Mouse (Mus musculus) neural tube, embryonic 11.5 days (tissue): Measurements from ENCODE around the gene Noc2l. TPM values are rescaled to one million over a fixed set of nuclear protein-coding genes. Genes with fewer than 3 reads are reported as not detected.

ENCODE experiments used
- ATAC-seq: fragments of 200-750 bp; cut with Nextera tagmentation; 2 replicates; pipeline ENCODE4 v1.8.0; 2017; ENCODE audit warnings: moderate number of reproducible peaks, mild to moderate bottlenecking, moderate TSS enrichment, moderate library complexity; ENCODE audit not compliant: insufficient read depth, low FRiP score, low TSS enrichment
- DNase-seq: peaks from one replicate; pipeline ENCODE4 v3.0.0-alpha.2; 2015; ENCODE audit warnings: low spot score
- H3K27ac ChIP-seq: fragments of 300-500 bp; sonication (generic); 2 replicates; pipeline ENCODE4 v1.5.1; 2014; ENCODE audit warnings: low read depth, mild to moderate bottlenecking, low read length
- H3K27me3 ChIP-seq: fragments of 300-500 bp; sonication (generic); 2 replicates; pipeline ENCODE4 v1.6.1; 2014; ENCODE audit warnings: mild to moderate bottlenecking, low read length, mixed read lengths; ENCODE audit not compliant: control insufficient read depth, insufficient read depth
- H3K36me3 ChIP-seq: fragments of 300-500 bp; sonication (generic); 2 replicates; pipeline ENCODE4 v1.6.1; 2014; ENCODE audit warnings: mild to moderate bottlenecking, low read length, moderate library complexity, mixed read lengths; ENCODE audit not compliant: control insufficient read depth, insufficient read depth
- H3K4me1 ChIP-seq: fragments of 300-500 bp; sonication (generic); 2 replicates; pipeline ENCODE4 v1.6.1; 2014; ENCODE audit warnings: low read length, mixed read lengths; ENCODE audit not compliant: control insufficient read depth, insufficient read depth
- H3K4me2 ChIP-seq: fragments of 300-500 bp; sonication (generic); 2 replicates; pipeline ENCODE4 v1.6.1; 2014; ENCODE audit warnings: low read depth, mild to moderate bottlenecking, moderate library complexity
- H3K4me3 ChIP-seq: fragments of 300-500 bp; sonication (generic); 2 replicates; pipeline ENCODE4 v1.5.1; 2014; ENCODE audit warnings: low read depth, low read length
- H3K9ac ChIP-seq: fragments of 300-500 bp; sonication (generic); 2 replicates; pipeline ENCODE4 v1.6.1; 2014; ENCODE audit warnings: mild to moderate bottlenecking, low read length
- H3K9me3 ChIP-seq: fragments of 300-500 bp; sonication (generic); 2 replicates; pipeline ENCODE4 v1.6.1; 2016; ENCODE audit warnings: low read length; ENCODE audit not compliant: control insufficient read depth
- WGBS: fragments of 180-500 bp; shearing (Covaris S2); extraction: QIAGEN DNeasy Blood & Tissue Kit; methylation state at CpG from one replicate; pipeline ENCODE4 v1.1.7; 2014; 5-methylcytosine and 5-hydroxymethylcytosine counted together
- polyA plus RNA-seq: library from polyadenylated mRNA; unstranded; fragments of >200 nt; fragmentation: Nextera tagmentation; extraction: Ambion mirVana; gene quantifications from 2 replicates; pipeline ENCODE4 v1.2.1, GENCODE M21; 2014

Noc2l gene
- 75.3 and 77.4 TPM in 2 replicates for polyA plus RNA-seq

DNA sequence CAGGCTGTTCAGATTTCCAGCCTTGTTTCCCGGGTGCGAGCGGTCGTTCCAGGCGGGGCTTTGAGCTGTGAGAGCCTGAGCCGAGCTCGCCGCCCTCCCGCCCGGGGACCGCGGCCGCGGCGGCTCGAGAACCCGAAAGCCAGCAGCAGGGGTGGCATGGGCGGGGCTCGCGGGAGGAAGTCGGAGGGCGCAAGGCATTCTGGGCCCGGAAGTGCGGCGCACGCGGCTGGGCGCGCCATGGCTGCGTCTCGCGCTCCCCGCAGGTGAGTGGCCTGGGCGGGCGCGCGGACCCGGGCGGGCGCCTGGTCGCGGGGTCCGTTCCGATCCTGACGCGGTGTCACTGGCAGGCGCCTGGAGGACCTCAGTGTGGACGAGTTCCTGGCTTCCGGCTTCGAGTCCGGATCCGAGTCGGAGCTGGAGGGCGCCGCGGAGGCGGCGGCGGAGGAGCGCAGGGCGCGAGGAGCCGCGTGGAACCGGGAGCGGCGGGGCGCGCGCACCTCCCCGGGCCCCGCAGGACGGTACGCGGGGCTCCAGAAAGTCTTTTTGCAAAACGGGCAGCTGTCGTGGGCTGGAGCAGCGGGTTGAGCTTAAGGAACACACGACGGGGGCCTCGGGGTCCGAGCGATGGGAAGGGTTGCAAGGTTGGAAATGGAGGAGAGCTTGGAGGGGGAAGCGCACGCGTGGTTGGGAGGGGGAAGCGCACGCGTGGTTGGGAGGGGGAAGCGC is at the start of gene Noc2l:
Gene Noc2l, plus strand, starts transcription at position 203 of the 726 bp plus-strand sequence.
- H3K4me1 ChIP-seq, result peaks cover 11% of the 10 kb centered on the region; the same call in 1 of the 2 replicates
- peak within 1 kb of the TSS; percentile 52 for H3K4me2 ChIP-seq
- DNase-seq (peak; percentile 97), ATAC-seq (peak; percentile 76)
- H3K4me3 ChIP-seq, result peak within 1 kb of the TSS; percentile 79
- H3K9ac ChIP-seq, result peak within 1 kb of the TSS; percentile 82
- H3K27ac ChIP-seq, result peak within 1 kb of the TSS; percentile 80
- WGBS, result under 1% methylated on average over 89 of the region's 90 CpGs
- H3K36me3 ChIP-seq, result peaks cover 27% of the 10 kb centered on the region
- H3K9me3 ChIP-seq, result no peaks in the 10 kb centered on the region
- no peaks in the 10 kb centered on the region for H3K27me3 ChIP-seq

DNA sequence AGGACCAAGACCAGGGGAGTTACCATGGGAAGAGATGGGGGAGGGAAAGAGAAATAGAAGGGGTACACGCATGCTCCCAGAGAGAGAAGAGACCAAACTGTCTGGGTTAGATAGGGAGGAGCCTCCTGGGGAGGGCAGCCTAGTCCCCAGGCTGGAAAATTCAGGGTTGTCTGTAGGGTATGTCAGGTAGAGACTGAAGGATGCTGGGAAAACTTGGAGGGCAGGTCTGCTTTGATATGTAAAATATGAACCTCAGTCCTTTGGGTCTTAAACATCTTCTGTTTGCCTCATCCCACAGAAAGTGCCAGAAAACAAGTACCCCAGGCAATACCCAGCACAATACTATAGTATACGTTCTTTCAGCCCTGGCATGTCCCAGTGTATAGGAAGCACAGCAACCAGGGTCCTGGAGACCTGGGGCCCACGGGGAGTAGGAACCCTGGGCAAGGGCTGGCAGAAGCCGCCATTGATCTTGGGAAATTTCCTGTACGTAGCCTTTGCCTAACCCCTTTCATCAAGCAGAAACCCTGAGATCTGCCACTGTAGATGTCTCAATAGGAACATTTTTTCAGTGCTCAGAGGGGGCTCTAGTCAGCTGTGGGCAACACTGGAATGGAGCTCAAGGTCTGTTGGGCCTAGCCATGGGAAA is 47.5 kb upstream of the Noc2l start:
- Histone ChIP-seq H3K27me3 (no peaks in the 10 kb centered on the region), H3K36me3 (peaks cover 2% of the 10 kb centered on the region; the same call in 1 of the 2 replicates), H3K4me1 (peaks cover 51% of the 10 kb centered on the region), H3K9ac (peak overlapping the region; percentile 38), H3K4me3 (no peak overlapping the region), H3K9me3 (no peaks in the 10 kb centered on the region), H3K27ac (peak overlapping the region; percentile 85), H3K4me2 (peak overlapping the region; percentile 21; the same call in 1 of the 2 replicates)
- WGBS, result 41% methylated on average over 5 of the region's 5 CpGs
- DNase-seq (no peak), ATAC-seq (peak; percentile 5; the same call in 1 of the 2 replicates)

DNA sequence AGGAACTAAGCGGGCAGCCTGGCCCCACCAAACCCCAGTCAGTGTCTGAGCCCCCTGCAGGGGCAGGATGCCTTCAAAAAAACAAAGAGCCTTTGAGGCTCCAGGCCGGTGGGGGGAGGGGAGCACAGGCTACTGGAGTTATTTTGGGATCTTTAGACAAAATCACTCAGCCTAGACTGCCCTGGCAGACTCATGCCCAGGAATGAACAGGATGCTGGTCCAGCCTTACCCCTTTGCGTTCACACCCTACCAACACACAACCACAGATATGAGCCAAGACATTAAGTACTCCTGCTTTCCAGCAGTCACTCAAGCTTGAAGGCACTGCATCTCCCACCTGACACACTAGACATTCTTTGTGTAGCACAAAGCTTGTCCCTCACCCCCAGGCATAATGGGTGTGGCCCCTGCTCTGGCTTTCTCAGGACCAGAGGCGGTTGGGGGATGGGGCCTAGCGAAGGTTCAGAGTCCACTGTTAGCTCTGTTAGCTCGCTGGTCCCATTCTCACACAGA is 46.9 kb upstream of the Noc2l start:
- no peak overlapping the region for H3K4me3 ChIP-seq
- peak overlapping the region; percentile 38 for H3K9ac ChIP-seq
- H3K27me3 ChIP-seq, result no peaks in the 10 kb centered on the region
- peak overlapping the region; percentile 85 for H3K27ac ChIP-seq
- WGBS, result 11% methylated on average over 6 of the region's 6 CpGs
- ATAC-seq (peak; percentile 64), DNase-seq (peak; percentile 80)
- peaks cover 2% of the 10 kb centered on the region; the same call in 1 of the 2 replicates for H3K36me3 ChIP-seq
- H3K4me1 ChIP-seq, result peaks cover 55% of the 10 kb centered on the region
- no peaks in the 10 kb centered on the region for H3K9me3 ChIP-seq
- H3K4me2 ChIP-seq, result peak overlapping the region; percentile 21

DNA sequence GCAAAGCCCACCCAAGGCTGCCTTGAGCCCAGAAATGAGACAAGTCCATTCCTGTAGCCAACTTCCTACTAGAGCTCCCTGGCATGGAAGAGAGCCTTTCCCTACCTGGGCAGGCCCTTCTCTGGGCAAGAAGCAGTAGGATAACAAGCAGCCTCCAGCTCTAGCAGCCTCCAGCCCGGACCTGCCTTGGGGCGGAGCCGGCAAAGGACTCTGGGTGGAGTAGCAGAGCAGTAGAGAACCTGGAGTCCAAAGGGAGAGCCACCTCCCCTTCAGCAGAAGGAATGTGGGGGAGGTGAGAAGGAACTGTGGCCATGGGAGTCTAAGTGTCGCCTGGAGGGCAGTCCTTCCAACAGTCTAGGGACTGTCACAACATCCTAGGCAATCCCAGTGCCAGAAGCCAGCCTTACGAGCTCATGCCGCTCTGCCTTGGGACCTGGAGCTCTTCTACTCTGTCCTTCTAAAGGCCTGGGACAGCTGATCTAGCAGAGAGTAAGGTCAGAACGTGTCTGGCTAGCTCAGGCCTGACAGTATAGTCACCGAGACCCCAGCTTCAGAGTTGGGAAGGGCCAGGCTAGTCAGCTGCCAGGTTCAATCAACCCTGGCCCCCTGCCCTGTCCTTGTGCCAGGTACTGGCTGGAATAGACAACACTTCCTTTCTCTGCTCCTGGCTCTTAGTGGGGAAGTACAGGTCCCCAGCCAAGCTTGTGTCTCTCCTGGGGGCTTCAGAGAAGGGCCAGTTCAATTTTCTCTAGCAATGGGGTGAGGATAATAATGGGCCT is 43.2 kb upstream of the Noc2l start:
- H3K9ac ChIP-seq, result no peak overlapping the region
- DNase-seq, result no peak
- peaks cover 56% of the 10 kb centered on the region for H3K4me1 ChIP-seq
- H3K27me3 ChIP-seq, result no peaks in the 10 kb centered on the region
- no peak for ATAC-seq
- H3K36me3 ChIP-seq, result peaks cover 6% of the 10 kb centered on the region
- H3K4me2 ChIP-seq, result no peak overlapping the region
- H3K9me3 ChIP-seq, result no peaks in the 10 kb centered on the region
- no peak overlapping the region for H3K27ac ChIP-seq
- 54% methylated on average over 8 of the region's 8 CpGs for WGBS
- no peak overlapping the region for H3K4me3 ChIP-seq

DNA sequence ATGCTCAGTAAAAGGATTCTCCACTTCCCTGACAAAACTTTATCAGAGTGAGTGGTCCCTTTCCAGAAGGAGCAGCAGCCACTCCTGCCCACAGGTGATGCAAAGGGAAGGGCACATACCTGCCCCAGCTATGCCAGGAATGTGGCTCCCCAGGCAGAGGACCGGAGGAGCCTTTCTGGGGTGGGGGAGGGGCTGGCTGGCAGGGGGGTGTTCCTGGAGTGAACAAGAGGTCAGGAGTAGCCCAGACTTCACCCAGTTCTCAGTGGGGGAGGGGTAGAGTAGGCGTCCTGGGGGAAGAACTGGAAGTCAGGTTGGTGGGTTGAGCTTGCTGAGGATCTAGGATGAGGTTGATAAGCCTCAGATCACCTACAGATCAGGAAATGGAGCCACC is 42.6 kb upstream of the Noc2l start:
- Histone ChIP-seq H3K27me3 (no peaks in the 10 kb centered on the region), H3K4me2 (no peak overlapping the region), H3K27ac (no peak overlapping the region), H3K36me3 (peaks cover 6% of the 10 kb centered on the region), H3K4me1 (peaks cover 52% of the 10 kb centered on the region), H3K9ac (no peak overlapping the region), H3K4me3 (no peak overlapping the region), H3K9me3 (no peaks in the 10 kb centered on the region)
- DNase-seq (no peak), ATAC-seq (no peak)
- WGBS, result 25% methylated on average over 2 of the region's 2 CpGs

DNA sequence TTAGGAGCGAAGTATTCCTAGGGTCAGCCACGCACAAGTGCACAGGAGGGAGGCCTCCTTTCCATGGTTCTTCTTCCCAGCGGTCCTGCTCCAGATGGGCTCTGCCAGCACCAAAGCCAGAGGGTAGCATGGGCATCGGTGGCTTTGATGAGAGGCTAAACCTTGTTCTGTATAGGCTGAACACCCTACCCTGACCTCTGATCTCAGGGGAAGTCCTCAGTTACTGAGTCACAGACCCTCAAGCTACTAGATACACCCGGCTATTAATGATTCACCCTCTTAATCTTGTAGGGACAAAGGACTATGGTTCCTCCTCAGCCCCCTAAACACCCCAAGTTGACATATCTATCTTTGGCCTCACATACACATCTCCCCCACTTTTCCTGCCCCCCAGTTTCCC is 41.9 kb upstream of the Noc2l start:
- ATAC-seq (no peak), DNase-seq (no peak)
- no peaks in the 10 kb centered on the region for H3K27me3 ChIP-seq
- peaks cover 6% of the 10 kb centered on the region for H3K36me3 ChIP-seq
- 63% methylated on average over 5 of the region's 5 CpGs for whole genome bisulfite sequencing
- peaks cover 45% of the 10 kb centered on the region for H3K4me1 ChIP-seq
- no peak overlapping the region for H3K4me3 ChIP-seq
- no peaks in the 10 kb centered on the region for H3K9me3 ChIP-seq
- no peak overlapping the region for H3K9ac ChIP-seq
- H3K4me2 ChIP-seq, result no peak overlapping the region; the same call in 1 of the 2 replicates
- H3K27ac ChIP-seq, result no peak overlapping the region

DNA sequence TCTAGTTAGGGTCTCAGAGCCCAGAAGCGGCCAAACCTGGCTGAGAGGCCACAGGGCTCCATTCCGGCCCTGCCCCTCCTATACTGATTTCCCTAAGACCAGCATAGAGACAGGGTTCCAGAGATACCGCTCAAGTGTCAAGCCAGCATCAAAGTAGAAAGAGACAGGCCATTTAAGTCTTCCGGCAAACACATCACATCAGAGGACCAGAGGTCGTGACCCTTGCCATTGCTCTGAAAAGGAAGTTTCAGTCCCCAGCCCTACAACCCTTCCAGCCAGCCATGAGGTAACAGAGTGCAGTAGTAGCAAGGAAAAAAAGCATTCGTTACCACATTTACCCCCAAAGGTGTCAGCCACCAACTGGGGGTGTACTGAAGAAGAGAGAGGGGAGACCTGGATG is 41.5 kb upstream of the Noc2l start:
- H3K27me3 ChIP-seq, result no peaks in the 10 kb centered on the region
- H3K4me3 ChIP-seq, result 0 out of 2 replicates have a peak overlapping the region, but pooled peaks have one; percentile 8
- H3K36me3 ChIP-seq, result peaks cover 6% of the 10 kb centered on the region
- peak overlapping the region; percentile 27; the same call in 1 of the 2 replicates for H3K9ac ChIP-seq
- no peaks in the 10 kb centered on the region for H3K9me3 ChIP-seq
- no peak for ATAC-seq
- DNase-seq, result no peak
- WGBS, result 23% methylated on average over 6 of the region's 6 CpGs
- H3K4me2 ChIP-seq, result no peak overlapping the region; the same call in 1 of the 2 replicates
- H3K27ac ChIP-seq, result no peak overlapping the region
- H3K4me1 ChIP-seq, result peaks cover 40% of the 10 kb centered on the region
